Mouse (Mus musculus) MEL (cell line): ENCODE measurements around the gene Capn12. TPM values are rescaled to one million over a fixed set of nuclear protein-coding genes. Genes with fewer than 3 reads are reported as not detected.

Experiments
- DNase-seq: peaks from one replicate; pipeline ENCODE4 v3.0.0; 2011; ENCODE audit warnings: low read depth, low spot score
- H3K27ac ChIP-seq: 2 replicates; pipeline ENCODE4 v1.5.1; 2012; ENCODE audit warnings: low read depth, mild to moderate bottlenecking, control low read depth, low read length, moderate library complexity; ENCODE audit not compliant: control insufficient read depth
- H3K27me3 ChIP-seq, 2 experiments: fragments of 150-350 bp in 1 of 2; sonication (generic) in 1 of 2; 2 replicates each; pipeline ENCODE4 v1.6.1; 2012; ENCODE audit warnings: low read length in 2 of 2, mild to moderate bottlenecking in 2 of 2, improper control_type of control experiment in 1 of 2, moderate library complexity in 1 of 2; ENCODE audit not compliant: insufficient read depth in 2 of 2, control insufficient read depth in 1 of 2
- H3K36me3 ChIP-seq, 2 experiments: 2 replicates each; pipeline ENCODE4 v1.6.1; 2012 to 2014; ENCODE audit warnings: low read length in 2 of 2, improper control_type of control experiment in 1 of 2, inconsistent platforms in 1 of 2, mild to moderate bottlenecking in 1 of 2; ENCODE audit not compliant: insufficient read depth in 2 of 2, control insufficient read depth in 1 of 2
- H3K4me1 ChIP-seq, 2 experiments: fragments of 150-350 bp in 1 of 2; sonication (generic) in 1 of 2; 2 replicates each; pipeline ENCODE4 v1.6.1; 2012; ENCODE audit warnings: low read length in 2 of 2, improper control_type of control experiment in 1 of 2, mild to moderate bottlenecking in 1 of 2; ENCODE audit not compliant: insufficient read depth in 2 of 2, control insufficient read depth in 1 of 2
- H3K4me3 ChIP-seq, 2 experiments: fragments of 150-350 bp in 1 of 2; sonication (generic) in 1 of 2; 2 replicates each; pipeline ENCODE4 v1.5.1; 2012; ENCODE audit warnings: low read depth in 2 of 2, low read length in 2 of 2, mild to moderate bottlenecking in 2 of 2, moderate library complexity in 2 of 2, control low read depth in 1 of 2, improper control_type of control experiment in 1 of 2; ENCODE audit not compliant: control insufficient read depth in 1 of 2, insufficient read depth in 1 of 2
- H3K79me2 ChIP-seq: 2 replicates; pipeline ENCODE4 v1.6.1; 2012; ENCODE audit warnings: mild to moderate bottlenecking, low read length, moderate library complexity; ENCODE audit not compliant: control insufficient read depth, poor library complexity, insufficient read depth
- H3K9ac ChIP-seq: 2 replicates; pipeline ENCODE4 v1.6.1; 2012; ENCODE audit warnings: low read depth, mild to moderate bottlenecking, control low read depth, low read length, moderate library complexity; ENCODE audit not compliant: control insufficient read depth, poor library complexity, severe bottlenecking
- H3K9me3 ChIP-seq: fragments of 150-350 bp; sonication (generic); replicated peaks from 2 replicates; pipeline ENCODE4 v1.6.1; 2012; ENCODE audit warnings: mild to moderate bottlenecking, low read length, improper control_type of control experiment, moderate library complexity; ENCODE audit not compliant: insufficient read depth
- BHLHE40 ChIP-seq: IDR thresholded peaks from 2 replicates; pipeline ENCODE4 v1.6.1; 2012; ENCODE audit warnings: low read depth, mild to moderate bottlenecking, inconsistent platforms, low read length, improper control_type of control experiment, borderline replicate concordance
- CHD1 ChIP-seq: IDR thresholded peaks from 2 replicates; pipeline ENCODE4 v1.6.1; 2012; ENCODE audit warnings: low read depth, mild to moderate bottlenecking, inconsistent platforms, low read length, improper control_type of control experiment
- CHD2 ChIP-seq: IDR thresholded peaks from 2 replicates; pipeline ENCODE4 v1.6.1; 2011; ENCODE audit warnings: low read length, improper control_type of control experiment
- ELF1 ChIP-seq: IDR thresholded peaks from 2 replicates; pipeline ENCODE4 v1.6.1; 2014; ENCODE audit warnings: low read depth, mild to moderate bottlenecking, inconsistent platforms, low read length, improper control_type of control experiment, moderate library complexity
- EP300 ChIP-seq, 2 experiments: IDR thresholded peaks; 2 replicates each; pipeline ENCODE4 v1.6.1; 2011; ENCODE audit warnings: improper control_type of control experiment in 2 of 2, low read length in 2 of 2, low read depth in 1 of 2, mild to moderate bottlenecking in 1 of 2
- ETS1 ChIP-seq: IDR thresholded peaks from 2 replicates; pipeline ENCODE4 v1.6.1; 2012; ENCODE audit warnings: low read depth, mild to moderate bottlenecking, inconsistent platforms, low read length, improper control_type of control experiment, moderate library complexity
- GATA1 ChIP-seq: IDR thresholded peaks from 2 replicates; pipeline ENCODE4 v1.6.1; 2011; ENCODE audit warnings: low read depth, low read length, improper control_type of control experiment
- HCFC1 ChIP-seq: IDR thresholded peaks from 2 replicates; pipeline ENCODE4 v1.6.1; 2012; ENCODE audit warnings: low read depth, mild to moderate bottlenecking, inconsistent platforms, low read length, improper control_type of control experiment, moderate library complexity
- JUND ChIP-seq: IDR thresholded peaks from 2 replicates; pipeline ENCODE4 v1.6.1; 2011; ENCODE audit warnings: low read depth, mild to moderate bottlenecking, improper control_type of control experiment, low read length
- KAT2A ChIP-seq: conservative IDR thresholded peaks from 2 replicates; pipeline ENCODE4 v1.6.1; 2012; ENCODE audit warnings: low read depth, low read length, improper control_type of control experiment, inconsistent platforms
- MAFK ChIP-seq: IDR thresholded peaks from 2 replicates; pipeline ENCODE4 v1.6.1; 2011; ENCODE audit warnings: low read depth, mild to moderate bottlenecking, low read length, improper control_type of control experiment, borderline replicate concordance
- MAZ ChIP-seq: IDR thresholded peaks from 2 replicates; pipeline ENCODE4 v1.6.1; 2012; ENCODE audit warnings: low read depth, mild to moderate bottlenecking, inconsistent platforms, low read length, improper control_type of control experiment
- MYB ChIP-seq: IDR thresholded peaks from 2 replicates; pipeline ENCODE4 v1.6.1; 2011; ENCODE audit warnings: mild to moderate bottlenecking, low read depth, low read length, improper control_type of control experiment
- POLR2AphosphoS2 ChIP-seq: IDR thresholded peaks from 2 replicates; pipeline ENCODE4 v1.6.1; 2011; ENCODE audit warnings: low read length, improper control_type of control experiment
- POLR2AphosphoS5 ChIP-seq: IDR thresholded peaks from 2 replicates; pipeline ENCODE4 v1.6.1; 2012; ENCODE audit warnings: low read depth, borderline replicate concordance, mild to moderate bottlenecking, inconsistent platforms, low read length, moderate library complexity, mixed read lengths
- SIN3A ChIP-seq: IDR thresholded peaks from 2 replicates; pipeline ENCODE4 v1.6.1; 2012; ENCODE audit warnings: low read length, improper control_type of control experiment, inconsistent platforms
- SMC3 ChIP-seq: IDR thresholded peaks from 2 replicates; pipeline ENCODE4 v1.6.1; 2011; ENCODE audit warnings: low read depth, low read length, improper control_type of control experiment
- TAL1 ChIP-seq: IDR thresholded peaks from 2 replicates; pipeline ENCODE4 v1.6.1; 2012; ENCODE audit warnings: mild to moderate bottlenecking, inconsistent platforms, low read length, moderate library complexity, mixed read lengths
- TBP ChIP-seq: IDR thresholded peaks from 2 replicates; pipeline ENCODE4 v1.8.0; 2011; ENCODE audit warnings: low read depth, low read length, improper control_type of control experiment
- TCF12 ChIP-seq: IDR thresholded peaks from 2 replicates; pipeline ENCODE4 v1.6.1; 2014; ENCODE audit warnings: low read depth, mild to moderate bottlenecking, inconsistent platforms, low read length, improper control_type of control experiment, moderate library complexity
- USF2 ChIP-seq, 2 experiments: IDR thresholded peaks; 2 replicates each; pipeline ENCODE4 v1.6.1; 2011 to 2012; ENCODE audit warnings: improper control_type of control experiment in 2 of 2, low read length in 2 of 2, borderline replicate concordance in 1 of 2, inconsistent platforms in 1 of 2, low read depth in 1 of 2, mild to moderate bottlenecking in 1 of 2; ENCODE audit not compliant: insufficient read depth in 1 of 2
- ZC3H11A ChIP-seq: IDR thresholded peaks from 2 replicates; pipeline ENCODE4 v1.6.1; 2012; ENCODE audit warnings: low read depth, mild to moderate bottlenecking, inconsistent platforms, low read length, improper control_type of control experiment
- ZKSCAN1 ChIP-seq: IDR thresholded peaks from 2 replicates; pipeline ENCODE4 v1.6.1; 2012; ENCODE audit warnings: low read depth, mild to moderate bottlenecking, inconsistent platforms, low read length, improper control_type of control experiment, moderate library complexity
- ZMIZ1 ChIP-seq: IDR thresholded peaks from 2 replicates; pipeline ENCODE4 v1.6.1; 2012; ENCODE audit warnings: low read depth, mild to moderate bottlenecking, inconsistent platforms, low read length, improper control_type of control experiment, moderate library complexity
- polyA plus RNA-seq, 2 experiments: library from polyadenylated mRNA; stranded (reverse) in 1 of 2; unstranded in 1 of 2; fragments of >175 nt in 1 of 2; fragments of >200 nt in 1 of 2; gene quantifications; 2 replicates each; pipeline versions ENCODE4 v1.2.1 to v1.2.4; 2012; ENCODE audit warnings: low replicate concordance in 2 of 2, low read depth in 1 of 2; ENCODE audit not compliant: insufficient read length in 2 of 2, insufficient read depth in 1 of 2, missing spikeins in 1 of 2
- total RNA-seq: library from RNA; depleted of rRNA; stranded (reverse); fragments of 300-350 nt; gene quantifications from 2 replicates; pipeline ENCODE4 v1.2.3, GENCODE M21; 2012

Gene Capn12
- total and polyA plus RNA-seq, 3 experiments: 0.19 TPM; not detected in 2

- H3K27me3 ChIP-seq: no peaks in the 10 kb centered on the region; a peak in 2 of 4 replicates
- H3K9ac ChIP-seq: no peak overlapping the region
- no peak for TF ChIP-seq MAFK
- no peak for TF ChIP-seq ZMIZ1
- no peak for TF ChIP-seq ELF1
- no peak for TF ChIP-seq ZKSCAN1
- no peak for TF ChIP-seq TCF12
- TF ChIP-seq TAL1: no peak
- no peak for TF ChIP-seq CHD1
- no peak for TF ChIP-seq JUND
- no peak for TF ChIP-seq ETS1
- no peak for TF ChIP-seq KAT2A
- no peak for TF ChIP-seq GATA1
- no peak for TF ChIP-seq ZC3H11A
- no peaks in the 10 kb centered on the region for H3K79me2 ChIP-seq
- no peaks in the 10 kb centered on the region for H3K36me3 ChIP-seq
- DNase-seq: no peak
- no peaks in the 10 kb centered on the region for H3K9me3 ChIP-seq
- no peak overlapping the region for H3K27ac ChIP-seq
- no peaks in the 10 kb centered on the region for H3K4me1 ChIP-seq
- H3K4me3 ChIP-seq: no peak overlapping the region
These were observed 31.5 kb upstream of the Capn12 start for GRCm38 (mm10) chr7:28849700-28850236.

GRCm38 (mm10) chr7:28850642-28851041, 30.6 kb upstream of the Capn12 start:
- DNase-seq: no peak
- no peaks in the 10 kb centered on the region for H3K9me3 ChIP-seq
- H3K36me3 ChIP-seq: no peaks in the 10 kb centered on the region
- no peak overlapping the region for H3K27ac ChIP-seq
- H3K9ac ChIP-seq: no peak overlapping the region
- H3K79me2 ChIP-seq: no peaks in the 10 kb centered on the region
- H3K4me3 ChIP-seq: no peak overlapping the region
- TF ChIP-seq KAT2A (no peak), USF2 (IDR thresholded peaks at IDR 0.05; ENCODE audit: borderline replicate concordance in 1 of 2, insufficient read depth in 1 of 2, low read depth in 1 of 2, low read length in 2 of 2) (no peak), ZC3H11A (no peak), MYB (no peak), ZMIZ1 (no peak), SIN3A (no peak), CHD2 (no peak), EP300 (IDR thresholded peaks at IDR 0.05; ENCODE audit: low read depth in 1 of 2, low read length in 2 of 2) (no peak), SMC3 (no peak), POLR2AphosphoS2 (no peak), BHLHE40 (no peak), HCFC1 (no peak), TBP (no peak), MAZ (no peak), POLR2AphosphoS5 (no peak), TAL1 (no peak)
- H3K4me1 ChIP-seq: no peaks in the 10 kb centered on the region
- H3K27me3 ChIP-seq: no peaks in the 10 kb centered on the region; a peak in 2 of 4 replicates
